Mouse (Mus musculus) erythroblast, embryonic 14.5 days (primary cell): Measurements from ENCODE around the gene Gjc1.

Experiments used
- GATA1 ChIP-seq: IDR thresholded peaks from 2 replicates; pipeline ENCODE4 v1.6.1; 2012; ENCODE audit warnings: low read length, inconsistent platforms, mixed read lengths
- TAL1 ChIP-seq: IDR thresholded peaks from 3 replicates; pipeline ENCODE4 v1.6.1; 2012; ENCODE audit warnings: low read length, inconsistent platforms, mixed read lengths

- TF ChIP-seq GATA1, result no peak
- no peak for TF ChIP-seq TAL1
Observed at GRCm38 (mm10) chr11:102773713-102774611, 45.5 kb downstream of the Gjc1 start.
